Mouse (Mus musculus) thymus, adult 2 months (tissue): ENCODE results near the gene Gnai2. TPM values are rescaled to one million over a fixed set of nuclear protein-coding genes. Genes with fewer than 3 reads are reported as not detected.

ENCODE experiments used
- DNase-seq: peaks from one replicate; pipeline ENCODE4 v3.0.0; 2021
- H3K27ac ChIP-seq: fragments of 200-500 bp; 2 replicates; pipeline ENCODE4 v1.5.1; 2012; ENCODE audit warnings: low read length, control low read depth; ENCODE audit not compliant: control insufficient read depth, insufficient read depth
- H3K27me3 ChIP-seq: fragments of 200-500 bp; 2 replicates; pipeline ENCODE4 v1.6.1; 2012; ENCODE audit warnings: mild to moderate bottlenecking, low read length, moderate library complexity, mixed read lengths; ENCODE audit not compliant: control insufficient read depth, insufficient read depth
- H3K36me3 ChIP-seq: fragments of 200-500 bp; 2 replicates; pipeline ENCODE4 v1.6.1; 2012; ENCODE audit warnings: mild to moderate bottlenecking, low read length, moderate library complexity; ENCODE audit not compliant: control insufficient read depth, insufficient read depth
- H3K4me1 ChIP-seq: fragments of 200-500 bp; replicated peaks from 2 replicates; pipeline ENCODE4 v1.6.1; 2012; ENCODE audit warnings: low read length; ENCODE audit not compliant: control insufficient read depth, insufficient read depth
- H3K4me3 ChIP-seq: fragments of 200-500 bp; 2 replicates; pipeline ENCODE4 v1.5.1; 2012; ENCODE audit warnings: mild to moderate bottlenecking, low read length, control low read depth, moderate library complexity; ENCODE audit not compliant: control insufficient read depth, insufficient read depth
- CTCF ChIP-seq: fragments of 200-500 bp; IDR thresholded peaks from 2 replicates; pipeline ENCODE4 v1.5.1; 2012; ENCODE audit warnings: mild to moderate bottlenecking, control low read depth, low read length, moderate library complexity, borderline replicate concordance; ENCODE audit not compliant: control insufficient read depth, poor library complexity, insufficient read depth; ENCODE audit errors: extremely low read depth
- POLR2A ChIP-seq: fragments of 200-500 bp; IDR thresholded peaks from 2 replicates; pipeline ENCODE4 v1.6.1; 2012; ENCODE audit warnings: mild to moderate bottlenecking, low read length, control low read depth, moderate library complexity; ENCODE audit not compliant: control insufficient read depth, poor library complexity, insufficient read depth; ENCODE audit errors: extremely low read depth
- WGBS: fragments of 180-500 bp; shearing (Covaris S2); methylation state at CpG from one replicate; pipeline ENCODE4 v1.1.7; 2018; 5-methylcytosine and 5-hydroxymethylcytosine counted together
- polyA plus RNA-seq: library from polyadenylated mRNA; depleted of rRNA; stranded (reverse); fragments of >200 nt; gene quantifications from 2 replicates; pipeline ENCODE4 v1.2.3, GENCODE M21; 2012

Gnai2 gene
- polyA plus RNA-seq, 1 experiment = 1,267 TPM

- no peaks in the 10 kb centered on the region for H3K36me3 ChIP-seq
- H3K27me3 ChIP-seq = no peaks in the 10 kb centered on the region; the same call in 1 of the 2 replicates
- TF ChIP-seq POLR2A = no peak
- no peak for TF ChIP-seq CTCF
- H3K27ac ChIP-seq = no peak overlapping the region
- H3K4me3 ChIP-seq = no peak overlapping the region
- H3K4me1 ChIP-seq = no peaks in the 10 kb centered on the region
- 87% methylated on average over 3 of the region's 3 CpGs for WGBS
- DNase-seq = no peak
These were observed 24.8 kb upstream of the Gnai2 start for GRCm38 (mm10) chr9:107659961-107660360.

GRCm38 (mm10) chr9:107659551-107659950 lies 24.4 kb upstream of the Gnai2 start:
- H3K36me3 ChIP-seq = no peaks in the 10 kb centered on the region
- no peak overlapping the region for H3K4me3 ChIP-seq
- H3K27me3 ChIP-seq = no peaks in the 10 kb centered on the region
- WGBS = 96% methylated on average over 10 of the region's 10 CpGs
- no peaks in the 10 kb centered on the region for H3K4me1 ChIP-seq
- no peak overlapping the region for H3K27ac ChIP-seq
- TF ChIP-seq CTCF (no peak), POLR2A (no peak)
- DNase-seq = no peak

- no peak for DNase-seq
- 90% methylated on average over 6 of the region's 6 CpGs for WGBS
- Histone ChIP-seq H3K4me1 (no peaks in the 10 kb centered on the region), H3K27me3 (no peaks in the 10 kb centered on the region), H3K36me3 (no peaks in the 10 kb centered on the region), H3K4me3 (no peak overlapping the region), H3K27ac (no peak overlapping the region)
- TF ChIP-seq CTCF (no peak), POLR2A (no peak)
These were observed 22.9 kb upstream of the Gnai2 start for GRCm38 (mm10) chr9:107658096-107658495.

GRCm38 (mm10) chr9:107657144-107657543 lies 22.0 kb upstream of the Gnai2 start:
- Histone ChIP-seq H3K27me3 (no peaks in the 10 kb centered on the region), H3K27ac (no peak overlapping the region)
- 82% methylated on average over 5 of the region's 5 CpGs for WGBS

GRCm38 (mm10) chr9:107654585-107654984 lies 19.4 kb upstream of the Gnai2 start:
- WGBS = 87% methylated on average over 4 of the region's 4 CpGs
- no peak overlapping the region for H3K27ac ChIP-seq

More at GRCm38 (mm10) chr9:107657144-107657543, 22.0 kb upstream of the Gnai2 start:
- no peak for DNase-seq
- TF ChIP-seq POLR2A = no peak
- no peak for TF ChIP-seq CTCF
- Histone ChIP-seq H3K36me3 (no peaks in the 10 kb centered on the region), H3K4me1 (no peaks in the 10 kb centered on the region), H3K4me3 (no peak overlapping the region)

GRCm38 (mm10) chr9:107653474-107653873 lies 18.3 kb upstream of the Gnai2 start:
- TF ChIP-seq CTCF = no peak
- TF ChIP-seq POLR2A = no peak
- WGBS = 86% methylated on average over 2 of the region's 2 CpGs
- no peaks in the 10 kb centered on the region for H3K36me3 ChIP-seq

More at GRCm38 (mm10) chr9:107654585-107654984, 19.4 kb upstream of the Gnai2 start:
- Histone ChIP-seq H3K4me3 (no peak overlapping the region), H3K36me3 (no peaks in the 10 kb centered on the region), H3K27me3 (no peaks in the 10 kb centered on the region), H3K4me1 (no peaks in the 10 kb centered on the region)
- DNase-seq = no peak
- TF ChIP-seq CTCF = no peak
- TF ChIP-seq POLR2A = no peak

GRCm38 (mm10) chr9:107650708-107651481 lies 15.7 kb upstream of the Gnai2 start:
- H3K36me3 ChIP-seq = no peaks in the 10 kb centered on the region
- no peak overlapping the region for H3K27ac ChIP-seq
- 54% methylated on average over 12 of the region's 12 CpGs for WGBS
- H3K4me3 ChIP-seq = no peak overlapping the region
- no peaks in the 10 kb centered on the region for H3K27me3 ChIP-seq
- no peak for DNase-seq
- TF ChIP-seq CTCF = no peak
- no peak for TF ChIP-seq POLR2A
- no peaks in the 10 kb centered on the region for H3K4me1 ChIP-seq

More at GRCm38 (mm10) chr9:107653474-107653873, 18.3 kb upstream of the Gnai2 start:
- DNase-seq = no peak
- no peaks in the 10 kb centered on the region for H3K27me3 ChIP-seq
- no peak overlapping the region for H3K27ac ChIP-seq
- H3K4me3 ChIP-seq = no peak overlapping the region
- H3K4me1 ChIP-seq = no peaks in the 10 kb centered on the region
